13 mouse cellular contexts compared by ENCODE assay signal in the genomic region with DNA sequence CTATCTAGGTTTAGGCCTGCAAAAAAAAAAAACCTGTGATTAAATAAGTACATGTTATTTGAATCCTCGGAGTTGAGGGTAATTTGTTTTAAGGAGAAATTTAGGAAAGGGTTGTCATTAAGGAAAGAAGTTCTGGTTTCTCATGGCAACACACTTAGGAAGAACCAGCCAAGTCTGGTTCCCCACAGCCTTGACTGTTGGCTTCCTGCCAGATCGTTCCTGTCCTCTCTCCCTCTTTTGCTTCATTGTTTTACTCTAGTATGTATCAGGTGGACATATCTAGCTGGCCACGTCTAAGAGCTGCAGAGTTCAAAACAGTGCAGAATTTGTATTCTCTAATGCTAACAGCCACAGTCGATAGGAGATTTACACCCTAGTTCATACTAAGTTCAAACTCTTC.
DNase-seq lines count a peak whose midpoint lies in the region.
"Had no signal": no experiment of that assay in that cellular context is flagged by ENCODE, and none has a peak within 500 bp of the region (broad histone marks: within the 10 kb centered on the region; RNA-seq: fewer than 3 reads in every experiment).

No protein-coding gene starts in this region.

- DNase-seq in adrenal gland, adult (ENCODE audit: inconsistent age in 2 of 2, low spot score in 1 of 2): peak; percentile 6 to 53
- no peak for DNase-seq in adrenal gland, postnatal 4 days (ENCODE audit: low spot score in 2 of 2)
- peak; percentile 5 for DNase-seq in gastrocnemius, postnatal 14 days
- DNase-seq in gastrocnemius, postnatal 25 days: no peak
- DNase-seq in left cerebral cortex, postnatal 4 days: peak; percentile 17
- no peak for DNase-seq in left cerebral cortex, adult 18-20 months (ENCODE audit: low spot score in 2 of 2)
- DNase-seq in testis, postnatal 10 days (ENCODE audit: low spot score): peak; percentile 58
- DNase-seq in testis, postnatal 14 days (ENCODE audit: low spot score): no peak
- DNase-seq: kidney, adult 8-10 months; layer of hippocampus, postnatal 36 days; liver, postnatal 0 days; spleen, adult 18-20 months; thymus, adult 18-20 months had no signal

- intact Hi-C loops in gastrocnemius, postnatal 14 days (cut with DNase I; ENCODE audit: low total_unique reads): no loop called here
- intact Hi-C loops in left cerebral cortex, postnatal 4 days (cut with DNase I): no loop called here

Comparison
In these comparisons a context has a peak if more than half of its experiments do, and no peak if none do; other contexts are left out.
1. DNase-seq: peak in adrenal gland, adult (2 of 2), gastrocnemius, postnatal 14 days (single experiment), left cerebral cortex, postnatal 4 days (single experiment) and testis, postnatal 10 days (single experiment); none in adrenal gland, postnatal 4 days (0 of 2), gastrocnemius, postnatal 25 days (single experiment), left cerebral cortex, adult 18-20 months (0 of 2) and testis, postnatal 14 days (single experiment).